Mouse (Mus musculus) testis, adult 2 months (tissue): Measurements from ENCODE around the gene Atrnl1. TPM values are rescaled to one million over a fixed set of nuclear protein-coding genes. Genes with fewer than 3 reads are reported as not detected.

Experiments used
- H3K27ac ChIP-seq: fragments of 200-500 bp; 2 replicates; pipeline ENCODE4 v1.5.1; 2012; ENCODE audit warnings: low read depth, low read length; ENCODE audit not compliant: control insufficient read depth, insufficient read depth
- H3K27me3 ChIP-seq: fragments of 200-500 bp; 2 replicates; pipeline ENCODE4 v1.6.1; 2012; ENCODE audit warnings: mild to moderate bottlenecking, low read length, moderate library complexity; ENCODE audit not compliant: control insufficient read depth, insufficient read depth
- H3K36me3 ChIP-seq: fragments of 200-500 bp; 2 replicates; pipeline ENCODE4 v1.6.1; 2012; ENCODE audit warnings: mild to moderate bottlenecking, low read length; ENCODE audit not compliant: control insufficient read depth, insufficient read depth
- H3K4me1 ChIP-seq: fragments of 200-500 bp; 2 replicates; pipeline ENCODE4 v1.6.1; 2012; ENCODE audit warnings: low read length; ENCODE audit not compliant: control insufficient read depth, insufficient read depth
- H3K4me3 ChIP-seq: fragments of 200-500 bp; 2 replicates; pipeline ENCODE4 v1.5.1; 2012; ENCODE audit warnings: low read depth, mild to moderate bottlenecking, low read length, moderate library complexity, mixed read lengths; ENCODE audit not compliant: control insufficient read depth
- CTCF ChIP-seq: fragments of 200-500 bp; IDR thresholded peaks from 2 replicates; pipeline ENCODE4 v1.5.1; 2012; ENCODE audit warnings: low read depth, mild to moderate bottlenecking, inconsistent platforms, low read length, moderate library complexity; ENCODE audit not compliant: control insufficient read depth, insufficient read depth, insufficient replicate concordance
- POLR2A ChIP-seq: fragments of 200-500 bp; IDR thresholded peaks from 2 replicates; pipeline ENCODE4 v1.6.1; 2012; ENCODE audit warnings: low read depth, mild to moderate bottlenecking, inconsistent platforms, low read length, moderate library complexity; ENCODE audit not compliant: control insufficient read depth
- polyA plus RNA-seq: library from polyadenylated mRNA; depleted of rRNA; stranded (reverse); fragments of >200 nt; gene quantifications from 2 replicates; pipeline ENCODE4 v1.2.3, GENCODE M21; 2012

Atrnl1 gene
- polyA plus RNA-seq, 1 experiment = 3.8 TPM

GRCm38 (mm10) chr19:58113092-58113731 is 502.4 kb downstream of the Atrnl1 start:
- H3K27me3 ChIP-seq = no peaks in the 10 kb centered on the region
- H3K4me3 ChIP-seq = no peak overlapping the region
- TF ChIP-seq CTCF (peak; percentile 18; the same call in 1 of the 2 replicates), POLR2A (no peak)
- H3K27ac ChIP-seq = no peak overlapping the region
- no peaks in the 10 kb centered on the region for H3K36me3 ChIP-seq
- H3K4me1 ChIP-seq = peaks cover 3% of the 10 kb centered on the region; the same call in 1 of the 2 replicates

DNA sequence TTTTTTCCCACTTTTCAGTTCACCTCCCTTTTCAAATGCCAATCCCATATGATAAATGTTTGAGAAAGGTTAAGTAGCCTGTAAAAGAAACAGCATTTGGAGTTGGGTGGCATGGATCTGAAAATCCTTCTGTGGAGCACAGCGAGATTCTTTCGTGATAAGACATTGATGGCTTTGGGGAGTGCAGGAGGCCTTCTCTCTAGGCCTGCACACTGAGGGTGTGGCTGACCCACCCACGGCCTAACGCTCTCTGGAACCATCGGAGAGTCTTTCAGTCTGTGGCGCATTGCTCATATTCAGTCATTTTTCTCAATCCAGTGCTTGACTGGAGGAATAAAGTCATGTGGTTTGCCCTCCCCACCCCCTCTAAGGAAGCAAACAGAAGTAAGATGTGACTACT is 506.8 kb downstream of the Atrnl1 start:
- no peak overlapping the region for H3K27ac ChIP-seq
- no peaks in the 10 kb centered on the region for H3K27me3 ChIP-seq
- H3K36me3 ChIP-seq = no peaks in the 10 kb centered on the region
- peaks cover 6% of the 10 kb centered on the region for H3K4me1 ChIP-seq
- TF ChIP-seq POLR2A = no peak
- TF ChIP-seq CTCF = no peak
- H3K4me3 ChIP-seq = peak overlapping the region; percentile 22

DNA sequence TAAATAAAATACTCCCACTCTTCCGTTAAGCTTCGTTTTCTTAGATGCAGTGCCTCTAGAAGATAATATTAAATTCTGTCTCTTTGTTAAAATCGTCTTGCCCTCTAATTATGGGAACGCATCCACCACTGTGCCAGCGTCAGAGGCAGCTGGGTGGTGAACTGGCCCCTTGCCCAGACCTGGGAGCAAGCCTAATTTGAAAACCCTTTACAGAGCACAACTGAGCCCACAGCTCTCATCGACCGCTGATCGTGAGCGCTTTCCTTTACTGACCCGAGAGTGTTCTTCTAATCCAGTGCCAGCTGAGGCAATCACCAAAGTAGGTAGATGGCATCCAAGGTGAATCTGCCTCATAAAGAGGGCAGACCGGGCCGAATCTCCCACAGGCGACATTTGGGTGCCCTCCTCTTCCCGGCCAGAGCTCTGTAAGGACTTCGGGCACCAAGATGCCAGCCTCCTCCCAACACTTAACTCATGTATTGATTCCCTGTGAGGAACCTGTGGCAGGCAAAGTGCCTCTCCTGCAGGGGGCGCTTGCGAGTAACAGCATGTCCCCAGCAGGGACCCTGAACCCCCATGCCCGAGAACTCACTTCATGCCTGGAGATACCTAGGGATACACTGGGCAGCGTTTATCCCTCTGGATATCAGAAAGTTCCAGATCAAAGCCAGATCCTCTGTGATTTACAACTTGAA is 507.5 kb downstream of the Atrnl1 start:
- no peak overlapping the region for H3K27ac ChIP-seq
- no peaks in the 10 kb centered on the region for H3K36me3 ChIP-seq
- H3K27me3 ChIP-seq = no peaks in the 10 kb centered on the region
- H3K4me1 ChIP-seq = peaks cover 6% of the 10 kb centered on the region
- no peak for TF ChIP-seq POLR2A
- TF ChIP-seq CTCF = peak; percentile 79
- peak overlapping the region; percentile 82 for H3K4me3 ChIP-seq

DNA sequence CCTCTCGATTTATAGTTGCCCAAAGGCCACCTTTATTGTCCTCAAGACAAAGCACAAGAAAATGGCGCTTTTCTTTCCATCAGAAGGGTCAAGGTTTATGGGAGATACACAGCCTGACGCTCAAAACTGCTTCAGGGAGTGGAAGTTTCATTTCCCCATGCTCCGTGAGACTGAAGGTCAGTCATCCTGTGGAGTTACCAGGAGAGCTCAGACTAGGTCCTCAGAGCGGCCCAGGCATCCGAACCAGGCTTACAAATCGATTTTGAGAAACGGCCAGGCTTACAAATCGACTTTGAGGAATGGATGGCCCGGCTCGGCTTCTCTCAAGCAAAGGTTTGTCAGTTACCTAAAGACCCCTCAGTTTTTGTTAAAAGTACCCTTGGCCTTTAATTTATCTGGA is 508.0 kb downstream of the Atrnl1 start:
- TF ChIP-seq CTCF (no peak), POLR2A (no peak; the same call in 1 of the 2 replicates)
- peaks cover 6% of the 10 kb centered on the region for H3K4me1 ChIP-seq
- H3K27me3 ChIP-seq = no peaks in the 10 kb centered on the region
- H3K36me3 ChIP-seq = no peaks in the 10 kb centered on the region
- H3K27ac ChIP-seq = no peak overlapping the region
- H3K4me3 ChIP-seq = peak overlapping the region; percentile 82

- Histone ChIP-seq H3K36me3 (no peaks in the 10 kb centered on the region), H3K4me1 (peaks cover 6% of the 10 kb centered on the region), H3K4me3 (no peak overlapping the region), H3K27ac (no peak overlapping the region), H3K27me3 (no peaks in the 10 kb centered on the region)
- TF ChIP-seq POLR2A = no peak
- TF ChIP-seq CTCF = no peak
Measured at GRCm38 (mm10) chr19:58119681-58120173, 508.9 kb downstream of the Atrnl1 start.

- H3K27ac ChIP-seq = no peak overlapping the region
- H3K4me3 ChIP-seq = no peak overlapping the region
- TF ChIP-seq CTCF (no peak), POLR2A (no peak)
- peaks cover 6% of the 10 kb centered on the region for H3K4me1 ChIP-seq
- H3K36me3 ChIP-seq = no peaks in the 10 kb centered on the region
- no peaks in the 10 kb centered on the region for H3K27me3 ChIP-seq
Measured at GRCm38 (mm10) chr19:58120661-58121060, 509.8 kb downstream of the Atrnl1 start.

DNA sequence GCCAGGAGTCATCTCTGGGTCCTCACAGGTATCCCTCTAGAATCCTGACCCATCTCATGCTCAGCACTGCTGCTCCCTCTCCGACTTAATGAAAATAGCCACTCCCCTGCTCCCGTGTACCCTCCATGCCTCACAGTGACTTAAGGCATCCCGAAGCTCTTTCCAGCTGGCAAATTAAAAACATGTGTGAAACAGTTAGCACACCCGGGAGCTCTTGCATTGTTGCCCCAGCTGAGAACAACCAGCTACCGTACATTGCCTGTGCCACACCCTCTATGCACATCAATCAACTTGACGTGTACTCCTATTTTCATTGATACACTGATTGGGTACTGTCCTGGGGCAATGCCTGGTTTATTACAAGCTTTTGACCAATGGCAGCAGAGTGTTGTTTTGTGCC is 510.8 kb downstream of the Atrnl1 start:
- Histone ChIP-seq H3K27ac (no peak overlapping the region), H3K27me3 (no peaks in the 10 kb centered on the region), H3K36me3 (no peaks in the 10 kb centered on the region), H3K4me3 (no peak overlapping the region), H3K4me1 (peaks cover 6% of the 10 kb centered on the region)
- TF ChIP-seq CTCF = no peak
- TF ChIP-seq POLR2A = no peak
